Mouse (Mus musculus): ENCODE results near the gene Trappc6b.

DNA sequence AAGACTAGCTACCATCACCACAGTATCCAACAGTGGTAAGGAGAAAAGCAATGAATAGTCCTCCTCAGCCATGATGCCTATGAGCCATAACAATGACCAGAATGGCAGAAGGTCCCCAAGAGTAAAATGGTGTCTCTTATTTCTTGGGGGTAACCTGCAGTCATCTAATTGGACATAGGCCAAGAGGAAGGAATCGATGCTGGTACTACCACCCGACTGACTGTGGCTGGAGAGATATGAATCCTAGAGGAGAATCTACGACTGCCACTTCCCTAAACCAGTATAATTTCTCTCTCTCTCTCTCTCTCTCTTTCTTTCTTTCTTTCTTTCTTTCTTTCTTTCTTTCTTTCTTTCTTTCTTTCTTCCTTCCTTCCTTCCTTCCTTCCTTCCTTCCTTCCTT lies 8.8 kb downstream of the Trappc6b start:
- TF ChIP-seq GATA1 (IDR thresholded peaks at IDR 0.05; ENCODE audit: borderline replicate concordance, low read length), result no peak
- TF ChIP-seq FLI1 (IDR thresholded peaks at IDR 0.05; ENCODE audit: low read length), result no peak

All from megakaryocyte, embryonic 14.5 days (primary cell).